Mouse (Mus musculus) kidney, adult 2 months (tissue): ENCODE data around the gene Gm4070.
"Not testable (repeated sequence)": the region's sequence is repeated elsewhere in the genome, so short reads cannot be mapped to it uniquely, and the experiment has no call there.

Source experiments
- CTCF ChIP-seq: fragments of 200-500 bp; conservative IDR thresholded peaks from 2 replicates; pipeline ENCODE4 v1.5.1; 2011; ENCODE audit warnings: low read depth, mild to moderate bottlenecking, control low read depth, low read length, moderate library complexity, mixed read lengths; ENCODE audit not compliant: insufficient read depth, insufficient read length
- POLR2A ChIP-seq: fragments of 200-500 bp; IDR thresholded peaks from one replicate; pipeline ENCODE4 v1.6.1; 2011; ENCODE audit warnings: low read depth, low read length, control low read depth

- not testable (repeated sequence) for TF ChIP-seq CTCF, POLR2A
Observed at GRCm38 (mm10) chr7:105954540-105954939, 773 bp upstream of the Gm4070 start.
